Mouse (Mus musculus) embryonic stem cell, embryonic (primary cell): Measurements from ENCODE around the gene Col1a2.

Experiments
- CTCF ChIA-PET, 4 experiments: fragments of 300-600 bp in 2 of 4; fragments of 350-600 bp in 2 of 4; sonication (Branson Sonifier 250); formaldehyde crosslinking; loops; one replicate each; lab custom pipeline; 2022; ENCODE audit warnings: inconsistent platforms in 2 of 4; lab: Charles Lee
- POLR2A ChIA-PET, 4 experiments: fragments of 300-600 bp in 2 of 4; fragments of 350-600 bp in 2 of 4; sonication (Branson Sonifier 250); formaldehyde crosslinking; loops; one replicate each; lab custom pipeline; 2022; ENCODE audit warnings: antibody characterized with exemption in 4 of 4, inconsistent platforms in 1 of 4; lab: Charles Lee

The Col1a2 gene

GRCm38 (mm10) chr6:4561621-4562020 is 57.0 kb downstream of the Col1a2 start:
- ChIA-PET CTCF (interaction anchor here in 1 of 4 experiments (1.0 kb wide), 1 partner anchor 15 kb away, joined by 3 read pairs; no protein-coding TSS in a partner anchor), POLR2A (interaction anchor here in 1 of 4 experiments (0.9 to 1.0 kb wide), 2 partner anchors 10 to 109 kb away, joined by 3 read pairs; no protein-coding TSS in a partner anchor)

GRCm38 (mm10) chr6:4562401-4562800 is 57.8 kb downstream of the Col1a2 start:
- POLR2A ChIA-PET, result interaction anchor here in 1 of 4 experiments (0.6 to 1.0 kb wide), 2 partner anchors 10 to 108 kb away, joined by 3 read pairs; no protein-coding TSS in a partner anchor
- CTCF ChIA-PET, result no interaction called here

GRCm38 (mm10) chr6:4563477-4563876 is 58.9 kb downstream of the Col1a2 start:
- CTCF ChIA-PET, result interaction anchor here in 2 of 4 experiments (0.6 to 1.9 kb wide), 2 partner anchors 19 to 820 kb away, joined by 4 read pairs; partner anchors contain the start of gene Asb4 (in 1 of the 2)
- POLR2A ChIA-PET, result no interaction called here

- ChIA-PET CTCF (no interaction called here), POLR2A (no interaction called here)
These were observed 65.8 kb downstream of the Col1a2 start for GRCm38 (mm10) chr6:4570412-4570811.

- CTCF ChIA-PET, result no interaction called here
- POLR2A ChIA-PET, result no interaction called here
These were observed 73.1 kb downstream of the Col1a2 start for GRCm38 (mm10) chr6:4577756-4578155.

GRCm38 (mm10) chr6:4578343-4578742 is 73.7 kb downstream of the Col1a2 start:
- ChIA-PET POLR2A (no interaction called here), CTCF (no interaction called here)

GRCm38 (mm10) chr6:4579620-4580019 is 75.0 kb downstream of the Col1a2 start:
- ChIA-PET CTCF (interaction anchor here in 1 of 4 experiments (0.7 kb wide), 1 partner anchor 165 kb away, joined by 3 read pairs; no protein-coding TSS in a partner anchor), POLR2A (interaction anchor here in 1 of 4 experiments (0.7 kb wide), 1 partner anchor 121 kb away, joined by 4 read pairs; no protein-coding TSS in a partner anchor)

- ChIA-PET POLR2A (interaction anchor here in 1 of 4 experiments (0.5 kb wide), 1 partner anchor 923 kb away, joined by 3 read pairs; no protein-coding TSS in a partner anchor), CTCF (no interaction called here)
These were observed 78.9 kb downstream of the Col1a2 start for GRCm38 (mm10) chr6:4583485-4583884.

GRCm38 (mm10) chr6:4587946-4588345 is 83.3 kb downstream of the Col1a2 start:
- POLR2A ChIA-PET, result interaction anchor here in 1 of 4 experiments (0.6 kb wide), 2 partner anchors 57 to 63 kb away, joined by 3 to 4 read pairs; no protein-coding TSS in a partner anchor
- CTCF ChIA-PET, result no interaction called here

- ChIA-PET POLR2A (interaction anchor here in 1 of 4 experiments (0.6 kb wide), 1 partner anchor 62 kb away, joined by 3 read pairs; no protein-coding TSS in a partner anchor), CTCF (no interaction called here)
These were observed 84.1 kb downstream of the Col1a2 start for GRCm38 (mm10) chr6:4588722-4589121.

GRCm38 (mm10) chr6:4590089-4590488 is 85.5 kb downstream of the Col1a2 start:
- CTCF ChIA-PET, result no interaction called here
- POLR2A ChIA-PET, result no interaction called here
